Mouse (Mus musculus): ENCODE results near the gene Acoxl. TPM values are rescaled to one million over a fixed set of nuclear protein-coding genes. Genes with fewer than 3 reads are reported as not detected.

The Acoxl gene
- 0.14 TPM in 1 of 2 replicates, not detected in the other for polyA plus RNA-seq (2015; fragmentation: Nextera tagmentation; extraction: Ambion mirVana)

- Histone ChIP-seq H3K36me3 (no peaks in the 10 kb centered on the region), H3K4me3 (no peak within 1 kb of the TSS), H3K9ac (replicated peaks) (no peak within 1 kb of the TSS), H3K27me3 (peaks cover 14% of the 10 kb centered on the region; the same call in 1 of the 2 replicates), H3K4me1 (no peaks in the 10 kb centered on the region), H3K9me3 (no peaks in the 10 kb centered on the region), H3K4me2 (replicated peaks) (no peak within 1 kb of the TSS), H3K27ac (replicated peaks) (no peak within 1 kb of the TSS)
- no peak for ATAC-seq (replicated peaks)
- 72% methylated on average over 7 of the region's 7 CpGs for WGBS
Observed at GRCm38 (mm10) chr2:127838576-127838975, at the start of gene Acoxl. Gene Acoxl, plus strand, starts transcription at chr2:127838876.

GRCm38 (mm10) chr2:127789138-127789537 lies 49.5 kb upstream of the Acoxl start:
- Histone ChIP-seq H3K4me2 (replicated peaks) (peak overlapping the region; percentile 65), H3K4me1 (peaks cover 32% of the 10 kb centered on the region), H3K9ac (replicated peaks) (peak overlapping the region; percentile 62), H3K27me3 (no peaks in the 10 kb centered on the region), H3K4me3 (peak overlapping the region; percentile 59), H3K27ac (replicated peaks) (no peak overlapping the region), H3K36me3 (no peaks in the 10 kb centered on the region), H3K9me3 (no peaks in the 10 kb centered on the region)
- WGBS, result 3% methylated on average over 11 of the region's 11 CpGs
- no peak for ATAC-seq (replicated peaks)

GRCm38 (mm10) chr2:127789651-127790270 lies 48.9 kb upstream of the Acoxl start:
- Histone ChIP-seq H3K9me3 (no peaks in the 10 kb centered on the region), H3K27ac (replicated peaks) (no peak overlapping the region), H3K27me3 (no peaks in the 10 kb centered on the region), H3K4me1 (peaks cover 32% of the 10 kb centered on the region), H3K9ac (replicated peaks) (0 out of 2 replicates have a peak overlapping the region, but pooled peaks have one; percentile 62), H3K4me2 (replicated peaks) (peak overlapping the region; percentile 65), H3K4me3 (peak overlapping the region; percentile 59), H3K36me3 (no peaks in the 10 kb centered on the region)
- ATAC-seq (replicated peaks), result no peak
- WGBS, result 16% methylated on average over 9 of the region's 9 CpGs

- Histone ChIP-seq H3K4me1 (peaks cover 32% of the 10 kb centered on the region), H3K4me2 (replicated peaks) (peak within 1 kb of the TSS; percentile 64), H3K9ac (replicated peaks) (peak within 1 kb of the TSS; percentile 81), H3K36me3 (no peaks in the 10 kb centered on the region), H3K4me3 (peak within 1 kb of the TSS; percentile 95), H3K27ac (replicated peaks) (peak within 1 kb of the TSS; percentile 84), H3K9me3 (no peaks in the 10 kb centered on the region), H3K27me3 (no peaks in the 10 kb centered on the region)
- ATAC-seq (replicated peaks), result peak; percentile 96
- WGBS, result under 1% methylated on average over 37 of the region's 37 CpGs
Observed at GRCm38 (mm10) chr2:127791919-127792603, 46.6 kb upstream of the Acoxl start, which contains the start of gene Mtln. Gene Mtln, minus strand, starts transcription at chr2:127792488.

- peak within 1 kb of the TSS; percentile 41 for H3K27ac ChIP-seq (replicated peaks)
- peak within 1 kb of the TSS; percentile 51 for H3K9ac ChIP-seq (replicated peaks)
- 0 out of 2 replicates have a peak, but pooled peaks cover 4% of the 10 kb centered on the region for H3K36me3 ChIP-seq
- ATAC-seq (replicated peaks), result peak; percentile 100
- peak within 1 kb of the TSS; percentile 84 for H3K4me2 ChIP-seq (replicated peaks)
- WGBS, result under 1% methylated on average over 56 of the region's 56 CpGs
- H3K4me3 ChIP-seq, result peak within 1 kb of the TSS; percentile 74
- peaks cover 20% of the 10 kb centered on the region for H3K4me1 ChIP-seq
- H3K27me3 ChIP-seq, result no peaks in the 10 kb centered on the region
- no peaks in the 10 kb centered on the region for H3K9me3 ChIP-seq
Observed at GRCm38 (mm10) chr2:127831401-127832102, 7.1 kb upstream of the Acoxl start, which contains the start of gene Bub1. Gene Bub1, minus strand, starts transcription at chr2:127831865.

- peaks cover 20% of the 10 kb centered on the region for H3K4me1 ChIP-seq
- H3K4me2 ChIP-seq (replicated peaks), result peak overlapping the region; percentile 84
- WGBS, result 40% methylated on average over 11 of the region's 11 CpGs
- peak overlapping the region; percentile 74 for H3K4me3 ChIP-seq
- ATAC-seq (replicated peaks), result no peak; the same call in 1 of the 2 replicates
- no peaks in the 10 kb centered on the region for H3K9me3 ChIP-seq
- peak overlapping the region; percentile 45 for H3K9ac ChIP-seq (replicated peaks)
- peak overlapping the region; percentile 41 for H3K27ac ChIP-seq (replicated peaks)
- H3K27me3 ChIP-seq, result no peaks in the 10 kb centered on the region
- H3K36me3 ChIP-seq, result 0 out of 2 replicates have a peak, but pooled peaks cover under 1% of the 10 kb centered on the region
Observed at GRCm38 (mm10) chr2:127832103-127832832, 6.4 kb upstream of the Acoxl start.

- Histone ChIP-seq H3K4me2 (replicated peaks) (no peak overlapping the region), H3K27ac (replicated peaks) (no peak overlapping the region), H3K4me1 (peaks cover 20% of the 10 kb centered on the region), H3K4me3 (no peak overlapping the region), H3K27me3 (no peaks in the 10 kb centered on the region), H3K9me3 (no peaks in the 10 kb centered on the region), H3K36me3 (no peaks in the 10 kb centered on the region), H3K9ac (replicated peaks) (no peak overlapping the region)
- no peak for ATAC-seq (replicated peaks)
- WGBS, result 19% methylated on average over 2 of the region's 2 CpGs
Observed at GRCm38 (mm10) chr2:127832833-127833190, 5.9 kb upstream of the Acoxl start.

GRCm38 (mm10) chr2:127839425-127839824 lies 749 bp downstream of the Acoxl start:
- Histone ChIP-seq H3K4me1 (no peaks in the 10 kb centered on the region), H3K9ac (replicated peaks) (no peak overlapping the region), H3K27me3 (peaks cover 14% of the 10 kb centered on the region; the same call in 1 of the 2 replicates), H3K9me3 (no peaks in the 10 kb centered on the region), H3K4me2 (replicated peaks) (no peak overlapping the region), H3K4me3 (no peak overlapping the region), H3K36me3 (no peaks in the 10 kb centered on the region), H3K27ac (replicated peaks) (no peak overlapping the region)
- WGBS, result 9% methylated on average over 11 of the region's 11 CpGs
- ATAC-seq (replicated peaks), result no peak

GRCm38 (mm10) chr2:127841402-127841801 lies 2.7 kb downstream of the Acoxl start:
- no peak overlapping the region for H3K9ac ChIP-seq (replicated peaks)
- peaks cover 14% of the 10 kb centered on the region; the same call in 1 of the 2 replicates for H3K27me3 ChIP-seq
- no peak overlapping the region for H3K27ac ChIP-seq (replicated peaks)
- 89% methylated on average over 1 of the region's 1 CpGs for WGBS
- ATAC-seq (replicated peaks), result no peak
- H3K4me1 ChIP-seq, result no peaks in the 10 kb centered on the region
- H3K36me3 ChIP-seq, result no peaks in the 10 kb centered on the region
- H3K4me3 ChIP-seq, result no peak overlapping the region
- H3K4me2 ChIP-seq (replicated peaks), result no peak overlapping the region
- no peaks in the 10 kb centered on the region for H3K9me3 ChIP-seq

- Histone ChIP-seq H3K4me2 (replicated peaks) (no peak overlapping the region), H3K27me3 (peaks cover 14% of the 10 kb centered on the region; the same call in 1 of the 2 replicates), H3K9ac (replicated peaks) (no peak overlapping the region), H3K9me3 (no peaks in the 10 kb centered on the region), H3K4me1 (no peaks in the 10 kb centered on the region), H3K4me3 (no peak overlapping the region), H3K36me3 (no peaks in the 10 kb centered on the region), H3K27ac (replicated peaks) (no peak overlapping the region)
- WGBS, result 81% methylated on average over 3 of the region's 3 CpGs
- no peak for ATAC-seq (replicated peaks)
Observed at GRCm38 (mm10) chr2:127842421-127842820, 3.7 kb downstream of the Acoxl start.

- WGBS, result 56% methylated on average over 7 of the region's 7 CpGs
- no peak overlapping the region for H3K4me2 ChIP-seq (replicated peaks)
- no peaks in the 10 kb centered on the region for H3K27me3 ChIP-seq
- no peak overlapping the region for H3K9ac ChIP-seq (replicated peaks)
- ATAC-seq (replicated peaks), result no peak
- H3K4me3 ChIP-seq, result no peak overlapping the region
- H3K36me3 ChIP-seq, result no peaks in the 10 kb centered on the region
- no peaks in the 10 kb centered on the region for H3K9me3 ChIP-seq
- no peak overlapping the region for H3K27ac ChIP-seq (replicated peaks)
- H3K4me1 ChIP-seq, result no peaks in the 10 kb centered on the region
Observed at GRCm38 (mm10) chr2:127845346-127845982, 6.8 kb downstream of the Acoxl start.

Data from forebrain, embryonic 15.5 days (tissue).